Mouse (Mus musculus): ENCODE data around the gene Gtf2h4.

Gtf2h4 gene

GRCm38 (mm10) chr17:35697429-35697758 lies 23.9 kb upstream of the Gtf2h4 start:
- DNase-seq (ENCODE audit: low spot score) = no peak

GRCm38 (mm10) chr17:35696691-35697090 lies 23.2 kb upstream of the Gtf2h4 start:
- no peak for DNase-seq (ENCODE audit: low spot score)

- DNase-seq (ENCODE audit: low spot score) = peak; percentile 62
Measured at GRCm38 (mm10) chr17:35695289-35695688, 21.8 kb upstream of the Gtf2h4 start.

GRCm38 (mm10) chr17:35693906-35694305 lies 20.4 kb upstream of the Gtf2h4 start:
- no peak for DNase-seq (ENCODE audit: low spot score)

GRCm38 (mm10) chr17:35692368-35692767 lies 18.8 kb upstream of the Gtf2h4 start:
- no peak for DNase-seq (ENCODE audit: low spot score)

GRCm38 (mm10) chr17:35691811-35692210 lies 18.3 kb upstream of the Gtf2h4 start:
- DNase-seq (ENCODE audit: low spot score) = no peak

GRCm38 (mm10) chr17:35689936-35690645 lies 16.6 kb upstream of the Gtf2h4 start:
- DNase-seq (ENCODE audit: low spot score) = no peak

- DNase-seq (ENCODE audit: low spot score) = no peak
Measured at GRCm38 (mm10) chr17:35688347-35689175, 15.0 kb upstream of the Gtf2h4 start.

GRCm38 (mm10) chr17:35685061-35685460 lies 11.5 kb upstream of the Gtf2h4 start:
- DNase-seq (ENCODE audit: low spot score) = no peak

- DNase-seq (ENCODE audit: low spot score) = no peak
Measured at GRCm38 (mm10) chr17:35681986-35682385, 8.4 kb upstream of the Gtf2h4 start.

GRCm38 (mm10) chr17:35680591-35680990 lies 7.1 kb upstream of the Gtf2h4 start:
- no peak for DNase-seq (ENCODE audit: low spot score)

- no peak for DNase-seq (ENCODE audit: low spot score)
Measured at GRCm38 (mm10) chr17:35672527-35672926, 1.0 kb downstream of the Gtf2h4 start.

GRCm38 (mm10) chr17:35671846-35672245 lies 1.7 kb downstream of the Gtf2h4 start:
- DNase-seq (ENCODE audit: low spot score) = no peak

- DNase-seq (ENCODE audit: low spot score) = no peak
Measured at GRCm38 (mm10) chr17:35669731-35670130, 3.8 kb downstream of the Gtf2h4 start.

- peak; percentile 98 for DNase-seq (ENCODE audit: low spot score)
Measured at GRCm38 (mm10) chr17:35667334-35668065, 6.0 kb downstream of the Gtf2h4 start, which contains the start of gene Vars2. Gene Vars2 (minus strand): TSS chr17:35667592.

- DNase-seq (ENCODE audit: low spot score) = no peak
Measured at GRCm38 (mm10) chr17:35666851-35667256, 6.7 kb downstream of the Gtf2h4 start.

GRCm38 (mm10) chr17:35665957-35666515 lies 7.5 kb downstream of the Gtf2h4 start:
- no peak for DNase-seq (ENCODE audit: low spot score)

GRCm38 (mm10) chr17:35653086-35653485 lies 20.5 kb downstream of the Gtf2h4 start:
- DNase-seq (ENCODE audit: low spot score) = no peak

GRCm38 (mm10) chr17:35649429-35649828 lies 24.1 kb downstream of the Gtf2h4 start:
- DNase-seq (ENCODE audit: low spot score) = no peak

GRCm38 (mm10) chr17:35643609-35644236 lies 29.8 kb downstream of the Gtf2h4 start, which contains the start of gene Mucl3:
Gene Mucl3 (minus strand): TSS chr17:35643695.
- no peak for DNase-seq (ENCODE audit: low spot score)

- no peak for DNase-seq (ENCODE audit: low spot score)
Measured at GRCm38 (mm10) chr17:35639352-35639751, 34.2 kb downstream of the Gtf2h4 start.

Data from layer of hippocampus, adult 11-12 months (tissue).